Mouse (Mus musculus): ENCODE data around the gene Ntrk3. TPM values are rescaled to one million over a fixed set of nuclear protein-coding genes. Genes with fewer than 3 reads are reported as not detected.

Gene Ntrk3
- polyA plus RNA-seq, 1 experiment from 2014 or later = 12.3 TPM

DNA sequence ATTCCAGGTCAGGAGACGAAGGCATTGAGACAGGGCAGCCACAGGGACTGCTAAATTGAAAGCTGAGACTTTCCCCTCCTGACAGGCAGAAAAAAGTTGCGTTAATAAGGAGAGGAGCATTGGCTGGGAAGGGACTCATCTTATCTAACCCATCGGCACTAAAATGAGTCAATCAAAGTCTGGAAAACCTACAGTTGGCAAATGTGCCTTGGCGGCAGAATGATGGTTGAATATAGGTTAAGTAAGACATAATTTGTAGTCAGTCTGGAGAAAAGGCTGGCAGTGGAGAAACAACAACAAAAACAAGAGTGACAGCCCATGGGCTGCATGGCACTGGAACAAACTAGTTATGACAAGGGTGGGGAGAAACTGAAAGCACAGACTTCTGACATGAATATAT is 360.9 kb downstream of the Ntrk3 start:
- no peak overlapping the region for H3K4me2 ChIP-seq (ENCODE audit: low read depth)
- DNase-seq (ENCODE audit: low spot score) (no peak), ATAC-seq (ENCODE audit: insufficient read depth, low FRiP score, low TSS enrichment) (no peak)
- H3K9me3 ChIP-seq (ENCODE audit: control insufficient read depth, low read length) = no peaks in the 10 kb centered on the region
- H3K36me3 ChIP-seq (ENCODE audit: control insufficient read depth, insufficient read depth, low read length) = no peaks in the 10 kb centered on the region
- H3K4me3 ChIP-seq (ENCODE audit: low read depth, low read length) = no peak overlapping the region
- H3K27me3 ChIP-seq (ENCODE audit: control insufficient read depth, insufficient read depth, low read length) = no peaks in the 10 kb centered on the region
- 82% methylated on average over 4 of the region's 4 CpGs for WGBS
- no peak overlapping the region for H3K9ac ChIP-seq (ENCODE audit: low read length)
- no peak overlapping the region for H3K27ac ChIP-seq (ENCODE audit: low read depth, low read length)
- H3K4me1 ChIP-seq (ENCODE audit: control insufficient read depth, insufficient read depth, low read length) = no peaks in the 10 kb centered on the region

DNA sequence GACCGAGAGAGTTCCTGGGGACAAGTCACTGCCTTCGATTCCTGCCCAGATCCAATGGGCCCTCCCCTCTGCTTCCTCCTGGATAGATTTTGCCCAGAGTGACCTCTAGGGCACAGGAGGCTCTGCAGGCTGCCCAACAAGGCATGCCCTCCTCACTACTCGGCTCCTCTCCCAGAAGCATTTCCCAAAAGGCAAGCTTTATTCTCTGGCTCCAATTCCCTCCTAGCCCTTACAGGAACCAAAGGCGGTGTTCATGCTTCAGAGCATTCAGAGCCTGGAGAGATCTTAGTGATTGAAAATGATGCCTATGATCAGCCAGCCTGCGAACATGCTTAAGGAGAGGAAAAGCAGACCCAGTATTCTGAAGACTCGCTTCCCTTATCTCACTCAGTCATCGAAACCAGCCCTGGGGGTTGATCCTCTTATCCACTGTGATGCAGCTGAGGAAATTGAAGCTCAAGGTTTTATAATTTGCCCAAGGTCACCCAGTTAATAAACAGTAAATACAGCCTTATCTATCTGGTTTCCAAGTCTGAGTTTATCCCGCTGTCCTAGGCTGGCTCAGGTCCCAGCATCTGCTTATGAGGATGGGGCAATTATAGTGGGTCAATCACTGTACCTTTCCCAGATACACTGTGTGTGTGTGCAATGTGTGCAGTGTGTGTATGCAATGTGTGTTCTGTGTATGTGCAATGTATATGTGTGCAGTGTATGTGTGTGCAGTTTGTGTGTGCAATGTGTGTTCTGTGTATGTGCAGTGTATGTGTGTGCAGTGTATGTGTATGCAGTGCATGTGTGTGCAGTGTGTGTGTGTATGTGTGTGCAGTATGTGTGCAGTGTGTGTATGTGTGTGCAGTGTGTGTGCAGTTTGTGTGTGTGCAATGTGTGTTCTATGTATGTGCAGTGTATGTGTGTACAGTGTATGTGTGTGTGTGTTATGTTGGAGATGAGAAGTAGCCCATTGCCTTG is 376.2 kb downstream of the Ntrk3 start:
- 85% methylated on average over 8 of the region's 8 CpGs for WGBS
- no peak for ATAC-seq (ENCODE audit: insufficient read depth, low FRiP score, low TSS enrichment)

DNA sequence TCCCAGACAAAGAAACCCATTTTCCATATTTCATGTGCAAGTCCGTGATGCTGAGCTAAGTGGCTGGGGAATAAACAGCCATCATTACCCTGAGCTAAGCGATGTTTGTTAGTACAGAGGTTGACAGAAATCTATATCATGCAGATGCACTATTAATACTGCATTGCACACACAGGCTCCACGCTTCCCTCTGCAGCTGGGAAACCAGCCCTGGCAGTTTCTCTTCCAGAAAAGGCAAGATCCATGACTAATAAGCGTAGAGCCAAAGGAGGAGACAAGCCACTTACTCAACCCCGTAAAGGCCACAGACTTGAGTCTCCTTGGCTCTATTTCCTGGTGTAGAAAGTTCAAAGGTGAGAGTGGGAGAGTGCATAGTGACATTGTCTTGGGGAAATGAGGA is 390.3 kb downstream of the Ntrk3 start:
- no peak for ATAC-seq (ENCODE audit: insufficient read depth, low FRiP score, low TSS enrichment)

More for the DNA sequence above, 376.2 kb downstream of the Ntrk3 start:
- Histone ChIP-seq H3K4me3 (ENCODE audit: low read depth, low read length) (no peak overlapping the region), H3K36me3 (ENCODE audit: control insufficient read depth, insufficient read depth, low read length) (no peaks in the 10 kb centered on the region), H3K27ac (ENCODE audit: low read depth, low read length) (no peak overlapping the region), H3K4me2 (ENCODE audit: low read depth) (no peak overlapping the region), H3K27me3 (ENCODE audit: control insufficient read depth, insufficient read depth, low read length) (no peaks in the 10 kb centered on the region), H3K4me1 (ENCODE audit: control insufficient read depth, insufficient read depth, low read length) (no peaks in the 10 kb centered on the region), H3K9ac (ENCODE audit: low read length) (no peak overlapping the region), H3K9me3 (ENCODE audit: control insufficient read depth, low read length) (no peaks in the 10 kb centered on the region)
- no peak for DNase-seq (ENCODE audit: low spot score)

DNA sequence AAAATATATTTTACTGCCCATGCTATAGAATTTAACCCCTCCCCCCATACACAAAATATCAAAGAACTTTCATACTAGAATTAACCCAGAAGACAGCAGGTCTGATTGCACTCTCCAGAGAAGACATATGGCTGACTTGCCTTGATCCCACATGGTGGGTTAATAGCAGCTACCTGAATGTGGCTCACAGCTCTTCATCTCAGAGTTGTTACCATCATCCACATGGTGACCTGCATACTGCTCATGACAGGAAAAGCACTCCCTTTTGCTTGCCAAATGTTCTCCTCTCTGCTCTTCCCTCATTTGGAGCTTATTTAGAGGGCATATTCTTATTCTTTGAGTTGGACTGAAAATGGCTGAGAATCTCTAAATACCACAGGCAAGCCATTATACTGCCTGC is 404.4 kb downstream of the Ntrk3 start:
- Histone ChIP-seq H3K27ac (ENCODE audit: low read depth, low read length) (no peak overlapping the region), H3K4me2 (ENCODE audit: low read depth) (no peak overlapping the region), H3K4me3 (ENCODE audit: low read depth, low read length) (no peak overlapping the region), H3K9ac (ENCODE audit: low read length) (no peak overlapping the region), H3K36me3 (ENCODE audit: control insufficient read depth, insufficient read depth, low read length) (no peaks in the 10 kb centered on the region), H3K4me1 (ENCODE audit: control insufficient read depth, insufficient read depth, low read length) (no peaks in the 10 kb centered on the region), H3K9me3 (ENCODE audit: control insufficient read depth, low read length) (no peaks in the 10 kb centered on the region), H3K27me3 (ENCODE audit: control insufficient read depth, insufficient read depth, low read length) (no peaks in the 10 kb centered on the region)
- ATAC-seq (ENCODE audit: insufficient read depth, low FRiP score, low TSS enrichment) = no peak
- DNase-seq (ENCODE audit: low spot score) = no peak

More for the DNA sequence above, 390.3 kb downstream of the Ntrk3 start:
- H3K9me3 ChIP-seq (ENCODE audit: control insufficient read depth, low read length) = no peaks in the 10 kb centered on the region
- WGBS = 81% methylated on average over 5 of the region's 5 CpGs
- DNase-seq (ENCODE audit: low spot score) = no peak
- H3K4me2 ChIP-seq (ENCODE audit: low read depth) = no peak overlapping the region
- no peaks in the 10 kb centered on the region for H3K4me1 ChIP-seq (ENCODE audit: control insufficient read depth, insufficient read depth, low read length)
- H3K9ac ChIP-seq (ENCODE audit: low read length) = no peak overlapping the region
- H3K27ac ChIP-seq (ENCODE audit: low read depth, low read length) = no peak overlapping the region
- H3K4me3 ChIP-seq (ENCODE audit: low read depth, low read length) = no peak overlapping the region
- H3K36me3 ChIP-seq (ENCODE audit: control insufficient read depth, insufficient read depth, low read length) = no peaks in the 10 kb centered on the region
- no peaks in the 10 kb centered on the region for H3K27me3 ChIP-seq (ENCODE audit: control insufficient read depth, insufficient read depth, low read length)

DNA sequence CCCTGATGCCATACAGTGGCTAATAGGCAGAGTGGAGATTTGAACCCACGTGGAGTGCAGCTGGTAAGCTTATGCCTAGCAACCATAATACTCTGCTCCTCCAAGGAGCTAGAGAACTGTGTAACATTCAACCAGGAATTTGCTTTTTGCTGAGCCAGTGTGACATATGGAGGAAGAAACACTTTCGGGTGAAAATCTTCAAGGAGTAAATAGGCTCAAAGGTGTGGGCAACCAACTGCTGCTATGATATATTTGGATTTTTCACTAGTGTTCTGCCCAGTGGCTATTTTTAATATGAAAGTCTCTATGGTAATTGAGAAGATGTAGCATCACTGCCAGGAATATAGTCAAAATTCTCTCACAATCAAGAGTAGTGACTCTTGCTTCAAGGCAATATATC is 409.5 kb downstream of the Ntrk3 start:
- no peak for ATAC-seq (ENCODE audit: insufficient read depth, low FRiP score, low TSS enrichment)
- 93% methylated on average over 2 of the region's 2 CpGs for WGBS

DNA sequence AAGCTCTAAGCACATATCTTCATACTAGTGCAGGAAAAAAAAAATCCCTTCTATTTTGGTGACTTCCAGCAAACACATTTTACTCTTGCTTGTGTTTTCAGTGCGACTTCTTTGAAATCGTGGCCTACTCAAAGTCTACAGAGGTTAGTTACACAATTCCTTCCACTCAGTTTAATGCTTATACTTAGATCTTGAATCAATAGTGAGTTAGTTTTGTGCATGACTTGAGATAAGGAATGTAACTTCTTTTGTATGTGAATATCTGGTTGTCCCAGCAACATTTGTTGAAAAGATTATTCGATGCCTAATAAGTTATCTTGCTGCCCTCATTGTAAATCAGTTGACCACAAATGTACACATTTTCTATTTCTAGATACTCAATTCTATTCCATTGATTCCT is 411.6 kb downstream of the Ntrk3 start:
- Histone ChIP-seq H3K9me3 (ENCODE audit: control insufficient read depth, low read length) (no peaks in the 10 kb centered on the region), H3K4me2 (ENCODE audit: low read depth) (no peak overlapping the region), H3K27me3 (ENCODE audit: control insufficient read depth, insufficient read depth, low read length) (no peaks in the 10 kb centered on the region), H3K9ac (ENCODE audit: low read length) (no peak overlapping the region), H3K27ac (ENCODE audit: low read depth, low read length) (no peak overlapping the region), H3K4me1 (ENCODE audit: control insufficient read depth, insufficient read depth, low read length) (no peaks in the 10 kb centered on the region), H3K36me3 (ENCODE audit: control insufficient read depth, insufficient read depth, low read length) (no peaks in the 10 kb centered on the region), H3K4me3 (ENCODE audit: low read depth, low read length) (no peak overlapping the region)
- DNase-seq (ENCODE audit: low spot score) = no peak
- 73% methylated on average over 3 of the region's 3 CpGs for WGBS
- ATAC-seq (ENCODE audit: insufficient read depth, low FRiP score, low TSS enrichment) = no peak

More for the DNA sequence above, 409.5 kb downstream of the Ntrk3 start:
- Histone ChIP-seq H3K36me3 (ENCODE audit: control insufficient read depth, insufficient read depth, low read length) (no peaks in the 10 kb centered on the region), H3K27me3 (ENCODE audit: control insufficient read depth, insufficient read depth, low read length) (no peaks in the 10 kb centered on the region), H3K4me1 (ENCODE audit: control insufficient read depth, insufficient read depth, low read length) (no peaks in the 10 kb centered on the region), H3K9me3 (ENCODE audit: control insufficient read depth, low read length) (no peaks in the 10 kb centered on the region), H3K27ac (ENCODE audit: low read depth, low read length) (no peak overlapping the region), H3K4me3 (ENCODE audit: low read depth, low read length) (no peak overlapping the region), H3K4me2 (ENCODE audit: low read depth) (no peak overlapping the region), H3K9ac (ENCODE audit: low read length) (no peak overlapping the region)
- no peak for DNase-seq (ENCODE audit: low spot score)

DNA sequence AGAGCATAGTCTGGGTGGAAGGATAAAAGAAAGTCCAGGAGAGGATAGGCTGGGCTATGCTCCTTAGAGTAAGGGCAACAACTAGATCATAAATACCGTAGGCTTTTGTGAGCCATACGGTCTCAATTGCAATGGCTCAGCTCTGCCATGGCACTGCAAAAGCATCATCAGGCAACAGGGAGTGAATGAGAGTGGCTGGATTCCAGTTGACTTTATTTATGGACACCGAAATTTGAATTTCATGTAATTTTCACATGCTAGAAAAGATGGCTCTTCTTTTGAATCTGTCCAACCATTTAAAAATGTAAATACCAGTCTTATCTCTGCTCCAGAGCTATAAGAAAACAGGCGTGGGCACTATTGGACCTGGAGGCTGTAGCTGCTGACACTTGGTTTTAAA is 419.2 kb downstream of the Ntrk3 start:
- Histone ChIP-seq H3K27me3 (ENCODE audit: control insufficient read depth, insufficient read depth, low read length) (no peaks in the 10 kb centered on the region), H3K4me1 (ENCODE audit: control insufficient read depth, insufficient read depth, low read length) (no peaks in the 10 kb centered on the region), H3K4me2 (ENCODE audit: low read depth) (no peak overlapping the region), H3K9me3 (ENCODE audit: control insufficient read depth, low read length) (no peaks in the 10 kb centered on the region), H3K9ac (ENCODE audit: low read length) (no peak overlapping the region), H3K36me3 (ENCODE audit: control insufficient read depth, insufficient read depth, low read length) (no peaks in the 10 kb centered on the region), H3K27ac (ENCODE audit: low read depth, low read length) (no peak overlapping the region), H3K4me3 (ENCODE audit: low read depth, low read length) (no peak overlapping the region)
- no peak for DNase-seq (ENCODE audit: low spot score)
- whole genome bisulfite sequencing = 81% methylated on average over 4 of the region's 4 CpGs
- ATAC-seq (ENCODE audit: insufficient read depth, low FRiP score, low TSS enrichment) = no peak

DNA sequence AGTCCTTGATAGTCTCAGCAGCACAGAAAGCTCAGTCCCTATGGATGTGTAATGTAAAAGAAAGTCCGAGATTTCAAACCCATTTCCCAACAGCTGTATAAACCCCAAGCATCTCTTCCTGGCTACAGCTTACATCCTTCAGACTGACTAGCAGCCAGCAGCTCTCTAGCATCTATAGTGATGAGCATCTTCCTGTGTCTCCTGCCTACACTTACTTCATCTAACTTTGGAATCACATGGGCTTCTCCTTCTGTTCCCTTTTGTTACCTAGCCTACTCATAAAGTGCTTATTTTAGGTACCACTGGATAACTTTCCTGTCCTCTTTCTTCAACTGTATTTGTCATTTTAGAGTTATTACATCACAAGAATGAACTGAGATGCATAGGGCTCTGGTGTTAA is 432.0 kb downstream of the Ntrk3 start:
- 89% methylated on average over 1 of the region's 1 CpGs for WGBS
- Histone ChIP-seq H3K9ac (ENCODE audit: low read length) (no peak overlapping the region), H3K4me1 (ENCODE audit: control insufficient read depth, insufficient read depth, low read length) (no peaks in the 10 kb centered on the region), H3K36me3 (ENCODE audit: control insufficient read depth, insufficient read depth, low read length) (no peaks in the 10 kb centered on the region), H3K4me3 (ENCODE audit: low read depth, low read length) (no peak overlapping the region), H3K9me3 (ENCODE audit: control insufficient read depth, low read length) (0 out of 2 replicates have a peak, but pooled peaks cover 2% of the 10 kb centered on the region), H3K27ac (ENCODE audit: low read depth, low read length) (no peak overlapping the region), H3K4me2 (ENCODE audit: low read depth) (no peak overlapping the region), H3K27me3 (ENCODE audit: control insufficient read depth, insufficient read depth, low read length) (no peaks in the 10 kb centered on the region)
- ATAC-seq (ENCODE audit: insufficient read depth, low FRiP score, low TSS enrichment) (no peak), DNase-seq (ENCODE audit: low spot score) (no peak)

DNA sequence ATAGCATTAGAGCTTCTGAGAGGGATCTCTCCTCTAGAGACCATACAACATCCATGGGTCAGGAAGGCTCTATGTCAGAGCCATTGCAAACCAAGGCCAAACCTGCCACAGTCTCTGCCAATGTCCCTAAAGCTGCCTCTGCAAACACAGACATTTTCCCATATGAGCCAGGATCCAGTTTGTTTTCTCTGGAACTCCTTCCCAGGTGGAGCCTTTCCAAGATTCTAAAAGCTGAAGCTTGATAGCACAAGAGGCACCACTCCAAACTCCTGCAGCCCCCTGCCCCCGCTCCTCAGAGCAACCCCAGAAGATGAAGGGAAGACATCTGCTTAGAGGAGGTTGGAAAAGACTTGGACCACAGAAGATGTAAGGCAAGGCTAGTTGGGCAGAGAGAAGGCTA is 432.8 kb downstream of the Ntrk3 start:
- Histone ChIP-seq H3K27me3 (ENCODE audit: control insufficient read depth, insufficient read depth, low read length) (no peaks in the 10 kb centered on the region), H3K4me3 (ENCODE audit: low read depth, low read length) (no peak overlapping the region), H3K36me3 (ENCODE audit: control insufficient read depth, insufficient read depth, low read length) (no peaks in the 10 kb centered on the region), H3K27ac (ENCODE audit: low read depth, low read length) (no peak overlapping the region), H3K9ac (ENCODE audit: low read length) (no peak overlapping the region), H3K4me1 (ENCODE audit: control insufficient read depth, insufficient read depth, low read length) (no peaks in the 10 kb centered on the region), H3K4me2 (ENCODE audit: low read depth) (no peak overlapping the region), H3K9me3 (ENCODE audit: control insufficient read depth, low read length) (no peaks in the 10 kb centered on the region)
- DNase-seq (ENCODE audit: low spot score) = no peak
- WGBS = 88% methylated on average over 1 of the region's 1 CpGs
- ATAC-seq (ENCODE audit: insufficient read depth, low FRiP score, low TSS enrichment) = no peak

All from neural tube, embryonic 11.5 days (tissue).